Mouse (Mus musculus) spleen, embryonic (tissue): ENCODE measurements around the gene Dnaaf2.

Source experiments
- CTCF ChIA-PET: fragments of 350-600 bp; sonication (Branson Sonifier 250); formaldehyde crosslinking; loops from one replicate; lab custom pipeline; 2022; lab: Charles Lee

Gene Dnaaf2

DNA sequence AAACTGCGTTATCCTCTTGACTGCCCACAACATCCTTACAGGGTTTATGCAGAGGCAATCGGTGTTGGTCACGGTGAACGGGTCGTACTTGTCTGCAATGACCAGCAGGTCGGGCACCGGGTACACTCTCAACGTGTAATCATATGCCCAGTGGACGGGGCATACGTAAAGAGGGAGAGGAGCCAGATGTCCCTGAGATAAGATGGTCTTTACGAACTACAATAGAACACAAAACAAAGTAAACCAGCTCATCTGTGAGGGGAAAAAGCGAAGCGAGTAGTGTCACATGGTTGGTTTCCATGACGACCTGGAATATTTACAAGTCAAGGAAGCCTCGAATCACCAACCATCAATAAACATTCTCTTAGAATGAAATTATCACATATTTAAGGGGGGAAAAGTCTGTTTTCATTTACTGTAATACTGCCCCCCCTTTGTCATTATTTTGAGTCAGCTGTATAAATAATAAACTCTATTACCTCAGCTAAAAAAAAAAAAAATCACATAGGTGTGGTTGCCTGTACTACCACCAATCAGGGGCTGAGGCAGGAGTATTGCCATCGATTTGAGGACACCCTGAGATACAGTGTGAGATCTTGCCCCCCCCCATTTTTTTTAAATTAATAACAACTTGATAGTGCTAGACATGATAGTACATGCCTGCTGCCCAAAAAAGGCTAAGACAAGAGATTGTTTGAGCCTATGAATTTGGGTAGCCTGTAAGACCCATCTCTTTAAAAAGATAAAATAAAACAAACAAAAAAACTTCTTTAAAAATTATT, 6.0 kb upstream of the Dnaaf2 start, which contains the start of gene Gm49384:
TSS of gene Gm49384 (minus strand) at position 216 of the 782 bp plus-strand sequence.
- CTCF ChIA-PET: interaction anchor here (0.7 kb wide), 1 partner anchor 10 kb away, joined by 3 read pairs; no protein-coding TSS in a partner anchor

DNA sequence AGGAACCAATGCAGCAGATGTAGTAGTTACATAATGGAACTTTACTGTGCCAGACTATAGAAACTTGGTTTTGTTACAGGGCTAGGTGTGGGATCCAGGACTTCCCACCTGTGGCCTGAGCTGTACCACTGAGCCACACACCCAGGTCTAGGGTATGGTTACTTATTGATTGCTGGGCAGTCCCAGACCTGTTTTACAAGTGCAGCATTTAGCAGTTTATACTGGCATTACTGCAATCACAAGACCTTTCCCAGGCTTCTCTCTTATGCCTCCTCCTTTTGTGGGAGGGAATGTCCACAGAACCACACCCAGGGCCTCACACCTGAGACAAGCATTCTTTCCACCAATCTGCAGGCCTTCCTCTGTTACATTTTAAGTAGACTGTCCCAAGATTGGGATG, 756 bp upstream of the Dnaaf2 start:
- CTCF ChIA-PET: no interaction called here

GRCm38 (mm10) chr12:69197378-69198163, 658 bp downstream of the Dnaaf2 start:
- CTCF ChIA-PET: no interaction called here

DNA sequence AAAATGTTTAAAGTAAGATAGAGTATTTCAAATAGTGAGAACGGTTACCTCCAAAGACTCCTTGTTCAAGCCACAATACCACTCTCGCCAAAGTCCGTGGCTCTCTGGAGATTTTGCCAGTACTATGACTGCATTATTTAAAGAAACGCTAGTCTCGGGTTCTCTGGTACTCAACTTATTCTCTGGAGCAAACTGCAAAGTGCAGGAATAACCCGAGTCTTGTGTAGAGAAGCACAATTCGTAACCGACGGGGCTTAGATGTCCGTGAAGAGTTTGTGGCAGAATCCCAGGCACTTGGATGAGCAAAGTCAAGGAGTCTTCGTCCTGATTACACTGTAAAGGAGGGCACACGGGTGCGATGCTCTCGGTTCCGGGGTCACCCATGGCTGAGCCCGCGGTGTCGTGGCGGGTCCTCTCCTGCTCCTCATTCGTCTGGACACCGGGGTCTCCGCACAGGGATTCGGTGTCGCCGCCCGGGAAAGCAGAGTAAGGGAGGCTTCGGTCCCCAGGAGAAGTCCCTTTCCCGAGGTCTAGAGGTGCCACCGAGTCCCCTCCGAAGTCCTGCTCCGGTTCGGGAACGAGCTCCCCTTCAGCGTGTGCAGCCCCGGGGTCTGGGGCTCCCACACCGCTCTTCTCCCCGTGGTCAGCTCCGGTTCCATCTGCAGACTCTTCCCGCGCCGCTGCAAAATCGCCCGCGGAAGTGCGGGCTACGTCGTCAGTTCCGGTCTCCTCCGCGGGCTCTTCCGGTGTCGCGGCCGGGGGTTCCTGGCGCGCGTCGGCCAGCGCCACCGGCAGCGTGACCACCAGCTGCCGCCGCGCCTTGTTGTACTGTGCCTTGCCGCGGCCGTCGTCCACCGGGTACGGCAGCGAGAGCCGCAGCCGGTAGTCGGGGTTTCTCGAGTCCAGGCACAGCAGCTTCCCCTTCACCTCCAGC, 1.5 kb downstream of the Dnaaf2 start, which contains the start of gene Gm49383:
TSS of gene Gm49383 (minus strand) at position 661 of the 934 bp plus-strand sequence.
- CTCF ChIA-PET: no interaction called here

- CTCF ChIA-PET: interaction anchor here (0.5 kb wide), 1 partner anchor 176 kb away, joined by 5 read pairs; no protein-coding TSS in a partner anchor
Observed at GRCm38 (mm10) chr12:69192637-69193036, 5.6 kb downstream of the Dnaaf2 start.

DNA sequence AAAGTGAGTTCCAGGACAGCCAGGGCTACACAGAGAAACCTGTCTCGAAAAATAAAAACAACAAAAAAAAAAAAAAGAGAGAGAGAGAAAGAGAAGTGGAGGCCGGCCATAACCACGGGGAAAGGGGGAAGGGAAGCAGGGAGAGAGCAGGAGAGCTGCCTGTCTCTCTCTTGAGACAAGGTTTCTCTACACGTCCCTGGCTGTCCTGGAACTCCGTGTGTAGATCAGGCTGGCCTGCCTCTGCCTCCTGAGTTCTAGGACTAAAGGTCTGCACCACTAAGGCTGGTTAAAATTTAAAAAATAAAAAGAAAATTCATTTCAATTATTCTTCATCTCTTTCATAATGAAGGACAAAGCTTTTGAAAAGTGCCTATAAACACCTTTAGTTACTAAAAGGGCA, 6.8 kb downstream of the Dnaaf2 start:
- CTCF ChIA-PET: interaction anchor here (0.6 kb wide), 1 partner anchor 888 kb away, joined by 3 read pairs; no protein-coding TSS in a partner anchor

DNA sequence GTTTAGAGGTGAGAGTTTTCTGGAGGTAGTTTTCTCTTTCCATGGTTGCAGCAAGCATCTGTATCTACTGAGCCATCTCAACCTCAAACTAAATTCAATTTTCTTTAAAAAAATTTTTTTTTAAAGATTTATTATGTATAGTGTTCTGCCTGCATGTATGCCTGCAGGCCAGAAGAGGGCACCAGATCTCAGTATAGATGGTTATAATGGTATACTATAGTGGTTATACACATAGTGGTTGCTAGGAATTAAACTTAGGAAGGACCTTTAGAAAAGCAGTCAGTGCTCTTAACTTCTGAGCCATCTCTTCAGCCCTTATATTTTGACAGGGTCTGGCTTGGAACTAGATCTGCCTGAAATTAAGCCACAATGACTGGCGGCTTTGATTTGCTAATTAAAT, 7.7 kb downstream of the Dnaaf2 start:
- CTCF ChIA-PET: no interaction called here

DNA sequence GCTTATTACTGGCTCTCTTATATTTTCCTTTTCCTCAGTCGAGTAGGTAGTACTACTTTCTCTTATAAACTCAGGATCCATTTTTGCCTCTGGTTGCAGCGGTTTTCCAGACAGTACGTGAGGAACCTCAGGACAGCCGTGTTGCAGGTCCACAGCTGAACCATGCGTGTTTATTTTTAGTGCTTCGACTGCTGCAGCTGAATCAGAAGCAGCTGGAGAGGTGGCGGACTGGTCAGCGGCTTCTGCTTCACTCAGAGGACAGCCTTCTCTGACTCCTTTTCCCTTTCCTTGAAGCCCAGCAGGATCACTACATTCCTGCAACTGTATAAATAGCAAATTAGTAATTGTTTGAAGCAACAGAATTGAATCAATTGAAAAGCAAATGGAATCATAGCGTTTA, 8.2 kb downstream of the Dnaaf2 start:
- CTCF ChIA-PET: interaction anchor here (0.7 kb wide), 1 partner anchor 8 kb away, joined by 3 read pairs; the partner anchor contains the start of gene Dnaaf2

DNA sequence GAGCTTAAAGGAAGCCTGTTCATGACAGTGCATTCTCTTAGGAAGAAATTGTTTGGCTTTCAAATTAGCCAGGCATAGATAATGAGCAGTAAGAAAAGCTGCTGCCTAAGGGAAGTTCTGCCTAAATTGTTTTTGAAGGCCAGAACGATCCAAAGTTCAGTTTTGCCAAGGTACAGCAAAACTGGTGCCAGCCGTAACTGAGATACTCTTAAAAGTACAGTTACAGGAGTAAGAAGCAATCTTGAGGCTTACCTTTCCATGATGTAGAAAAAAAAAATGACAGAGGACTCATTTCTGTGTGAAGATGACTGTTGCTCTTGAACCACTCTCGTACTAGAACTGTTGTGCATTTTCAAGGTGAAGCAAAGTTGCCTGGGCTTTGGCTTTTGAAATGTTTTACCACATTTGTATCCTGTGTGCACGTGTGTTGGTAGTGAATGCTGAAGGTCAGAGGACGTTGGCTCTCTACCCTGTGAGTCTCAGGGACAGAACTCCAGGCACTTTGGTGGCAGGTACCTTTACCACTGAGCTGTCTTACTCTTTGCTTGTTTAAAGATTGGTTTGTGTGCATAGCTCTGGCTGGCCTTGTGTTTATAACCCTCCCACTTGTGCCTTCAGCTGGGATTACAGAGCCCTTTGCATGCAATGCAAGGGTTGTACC, 11.3 kb downstream of the Dnaaf2 start:
- CTCF ChIA-PET: interaction anchor here (0.5 kb wide), 2 partner anchors 19 to 161 kb away, joined by 6 to 8 read pairs; no protein-coding TSS in a partner anchor

- CTCF ChIA-PET: no interaction called here
Observed at GRCm38 (mm10) chr12:69185371-69185770, 12.9 kb downstream of the Dnaaf2 start.

DNA sequence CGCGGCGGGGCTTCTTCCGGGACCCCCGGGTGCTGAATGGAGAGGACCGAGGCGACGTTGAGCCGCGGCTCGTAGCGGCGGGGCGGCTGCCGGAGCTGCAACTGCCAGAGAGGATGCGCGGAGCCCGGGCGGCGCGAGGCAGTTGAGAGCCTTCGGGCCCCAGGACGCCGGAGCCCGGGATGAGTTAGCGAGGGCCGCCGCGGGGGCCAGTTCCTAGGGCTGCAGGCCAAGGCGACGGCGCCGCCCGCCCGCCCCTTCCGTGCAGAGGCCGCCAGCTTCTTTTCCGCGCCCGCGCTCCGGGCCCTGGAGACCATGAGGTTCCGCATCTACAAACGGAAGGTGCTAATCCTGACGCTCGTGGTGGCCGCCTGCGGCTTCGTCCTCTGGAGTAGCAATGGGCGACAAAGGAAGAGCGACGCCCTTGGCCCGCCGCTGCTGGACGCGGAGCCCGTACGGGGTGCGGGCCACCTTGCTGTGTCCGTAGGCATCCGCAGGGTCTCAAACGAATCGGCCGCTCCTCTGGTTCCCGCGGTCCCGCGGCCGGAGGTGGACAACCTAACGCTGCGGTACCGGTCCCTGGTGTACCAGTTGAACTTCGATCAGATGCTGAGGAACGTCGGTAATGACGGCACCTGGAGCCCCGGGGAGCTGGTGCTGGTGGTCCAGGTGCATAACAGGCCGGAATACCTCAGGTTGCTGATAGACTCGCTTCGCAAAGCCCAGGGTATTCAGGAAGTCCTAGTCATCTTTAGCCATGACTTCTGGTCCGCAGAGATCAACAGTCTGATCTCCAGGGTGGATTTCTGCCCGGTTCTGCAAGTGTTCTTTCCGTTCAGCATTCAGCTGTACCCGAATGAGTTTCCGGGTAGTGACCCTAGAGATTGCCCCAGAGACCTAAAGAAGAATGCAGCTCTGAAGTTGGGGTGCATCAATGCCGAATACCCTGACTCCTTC, 13.6 kb downstream of the Dnaaf2 start:
- CTCF ChIA-PET: no interaction called here

GRCm38 (mm10) chr12:69183583-69184308, 14.5 kb downstream of the Dnaaf2 start, which contains the start of the genes Rpl36al and Mgat2:
Gene Rpl36al (minus strand): TSS chr12:69184083.
Gene Mgat2 (plus strand): TSS chr12:69184157.
- CTCF ChIA-PET: no interaction called here

GRCm38 (mm10) chr12:69181800-69182199, 16.4 kb downstream of the Dnaaf2 start:
- CTCF ChIA-PET: no interaction called here

DNA sequence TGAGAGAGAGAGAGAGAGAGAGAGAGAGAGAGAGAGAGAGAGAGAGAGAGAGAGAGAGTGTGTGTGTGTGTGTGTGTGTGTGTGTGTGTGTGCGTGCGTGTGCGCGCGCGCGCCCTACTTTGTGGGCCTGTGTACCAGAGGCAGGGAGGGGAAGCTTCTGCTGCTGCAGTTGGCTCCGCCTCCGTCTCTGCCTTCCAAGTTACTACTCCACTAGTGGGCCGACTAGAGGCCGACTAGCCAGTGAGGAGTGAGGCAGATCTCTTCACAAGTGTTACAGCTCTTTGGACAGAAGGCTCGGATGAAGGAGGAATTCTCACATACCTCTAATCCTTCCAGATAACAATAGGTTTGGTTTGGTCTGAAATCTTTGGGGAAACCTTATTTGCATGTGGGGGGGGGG, 18.9 kb downstream of the Dnaaf2 start:
- CTCF ChIA-PET: no interaction called here

GRCm38 (mm10) chr12:69177526-69177925, 20.7 kb downstream of the Dnaaf2 start:
- CTCF ChIA-PET: no interaction called here

DNA sequence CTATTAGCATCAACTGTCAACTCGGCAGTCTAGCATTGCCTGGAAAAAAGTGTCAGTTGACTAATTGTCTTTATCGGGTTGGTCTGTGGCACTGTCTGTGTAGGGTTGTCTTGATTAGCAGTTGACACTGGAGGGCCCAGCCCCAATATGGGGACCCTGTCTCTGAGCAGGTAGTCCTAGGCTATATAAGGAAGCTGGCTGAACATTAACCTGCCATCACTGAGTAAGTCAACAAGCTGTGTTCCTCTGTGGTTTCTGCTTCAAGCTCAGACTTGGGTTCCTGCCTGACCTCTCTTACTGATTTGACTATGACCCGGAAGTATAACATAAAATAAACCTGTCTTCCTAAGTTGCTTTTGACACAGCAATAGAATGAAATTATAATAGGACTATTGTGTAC, 22.3 kb downstream of the Dnaaf2 start:
- CTCF ChIA-PET: no interaction called here

DNA sequence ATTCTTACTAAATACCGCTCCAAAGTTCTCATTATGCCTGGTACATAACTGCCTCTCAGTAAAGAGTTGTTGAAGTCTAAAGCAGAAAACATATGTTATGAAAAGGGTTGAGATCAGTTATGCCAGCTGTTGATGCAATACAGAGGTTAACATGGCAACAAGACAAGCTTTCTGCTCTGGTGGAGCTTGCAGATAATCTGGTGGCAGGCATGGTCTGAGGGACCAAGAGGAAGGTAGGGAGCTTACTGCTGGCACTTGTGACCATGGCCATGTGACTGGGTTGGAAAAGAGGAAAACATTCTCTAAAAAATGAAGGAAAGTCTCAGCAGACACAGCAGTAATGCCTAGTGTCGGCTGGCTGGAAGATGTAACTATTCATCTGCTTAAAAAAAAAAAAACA, 26.9 kb downstream of the Dnaaf2 start:
- CTCF ChIA-PET: no interaction called here

- CTCF ChIA-PET: no interaction called here
Observed at GRCm38 (mm10) chr12:69168461-69169106, 29.6 kb downstream of the Dnaaf2 start, which contains the start of gene Lrr1. Gene Lrr1 (plus strand): TSS chr12:69168814.
